Mouse (Mus musculus) MEL (cell line): ENCODE results near the gene Gm44965.

Experiments used
- CHD2 ChIP-seq: IDR thresholded peaks from 2 replicates; pipeline ENCODE4 v1.6.1; 2011; ENCODE audit warnings: low read length, improper control_type of control experiment
- CTCF ChIP-seq, 3 experiments: IDR thresholded peaks in 2 of 3; conservative IDR thresholded peaks in 1 of 3; 2 replicates each; pipeline ENCODE4 v1.5.1; 2011 to 2012; ENCODE audit warnings: low read length in 3 of 3, low read depth in 2 of 3, mild to moderate bottlenecking in 2 of 3, improper control_type of control experiment in 1 of 3, inconsistent platforms in 1 of 3, mixed read lengths in 1 of 3, moderate library complexity in 1 of 3; ENCODE audit not compliant: control insufficient read depth in 1 of 3, insufficient read depth in 1 of 3, poor library complexity in 1 of 3, severe bottlenecking in 1 of 3
- ETS1 ChIP-seq: IDR thresholded peaks from 2 replicates; pipeline ENCODE4 v1.6.1; 2012; ENCODE audit warnings: low read depth, mild to moderate bottlenecking, inconsistent platforms, low read length, improper control_type of control experiment, moderate library complexity
- MAFK ChIP-seq: IDR thresholded peaks from 2 replicates; pipeline ENCODE4 v1.6.1; 2011; ENCODE audit warnings: low read depth, mild to moderate bottlenecking, low read length, improper control_type of control experiment, borderline replicate concordance
- POLR2A ChIP-seq, 2 experiments: IDR thresholded peaks; 2 replicates each; pipeline ENCODE4 v1.6.1; 2011 to 2012; ENCODE audit warnings: low read length in 2 of 2, mild to moderate bottlenecking in 2 of 2, control low read depth in 1 of 2, improper control_type of control experiment in 1 of 2, low read depth in 1 of 2, moderate library complexity in 1 of 2; ENCODE audit not compliant: control insufficient read depth in 1 of 2, insufficient read depth in 1 of 2, poor library complexity in 1 of 2
- RAD21 ChIP-seq: IDR thresholded peaks from 2 replicates; pipeline ENCODE4 v1.6.1; 2011; ENCODE audit warnings: mild to moderate bottlenecking, low read depth, low read length, improper control_type of control experiment
- RCOR1 ChIP-seq: IDR thresholded peaks from 2 replicates; pipeline ENCODE4 v1.6.1; 2012; ENCODE audit warnings: low read depth, mild to moderate bottlenecking, inconsistent platforms, low read length, improper control_type of control experiment
- TCF12 ChIP-seq: IDR thresholded peaks from 2 replicates; pipeline ENCODE4 v1.6.1; 2014; ENCODE audit warnings: low read depth, mild to moderate bottlenecking, inconsistent platforms, low read length, improper control_type of control experiment, moderate library complexity
- ZMIZ1 ChIP-seq: IDR thresholded peaks from 2 replicates; pipeline ENCODE4 v1.6.1; 2012; ENCODE audit warnings: low read depth, mild to moderate bottlenecking, inconsistent platforms, low read length, improper control_type of control experiment, moderate library complexity

GRCm38 (mm10) chr6:48620031-48620430, 26.3 kb downstream of the Gm44965 start:
- TF ChIP-seq RAD21 = no peak
- no peak for TF ChIP-seq RCOR1
- no peak for TF ChIP-seq TCF12
- no peak for TF ChIP-seq POLR2A (IDR thresholded peaks at IDR 0.05; ENCODE audit: control insufficient read depth in 1 of 2, insufficient read depth in 1 of 2, low read depth in 1 of 2, low read length in 2 of 2, poor library complexity in 1 of 2)
- TF ChIP-seq MAFK = no peak
- no peak for TF ChIP-seq ETS1
- no peak for TF ChIP-seq CTCF (IDR thresholded peaks at IDR 0.05 in 2 of 3, conservative IDR thresholded peaks at IDR 0.05 in 1 of 3; ENCODE audit: control insufficient read depth in 1 of 3, insufficient read depth in 1 of 3, low read depth in 2 of 3, low read length in 3 of 3, poor library complexity in 1 of 3, severe bottlenecking in 1 of 3)
- TF ChIP-seq ZMIZ1 = no peak
- TF ChIP-seq CHD2 = no peak
